Mouse (Mus musculus) stomach, embryonic 16.5 days (tissue): ENCODE data around the gene Vdac1. TPM values are rescaled to one million over a fixed set of nuclear protein-coding genes. Genes with fewer than 3 reads are reported as not detected.
"Not testable (repeated sequence)": the region's sequence is repeated elsewhere in the genome, so short reads cannot be mapped to it uniquely, and the experiment has no call there.

ENCODE experiments used
- ATAC-seq: fragments of 200-750 bp; cut with Nextera tagmentation; 2 replicates; pipeline ENCODE4 v1.8.0; 2017; ENCODE audit warnings: moderate number of reproducible peaks, moderate TSS enrichment; ENCODE audit not compliant: insufficient read depth, low FRiP score
- H3K27ac ChIP-seq: fragments of 300-500 bp; sonication (generic); 2 replicates; pipeline ENCODE4 v1.5.1; 2014; ENCODE audit warnings: low read length
- H3K27me3 ChIP-seq: fragments of 300-500 bp; sonication (generic); 2 replicates; pipeline ENCODE4 v1.6.1; 2014; ENCODE audit warnings: low read length, control low read depth, mixed read lengths; ENCODE audit not compliant: control insufficient read depth, insufficient read depth
- H3K36me3 ChIP-seq: fragments of 300-500 bp; sonication (generic); 2 replicates; pipeline ENCODE4 v1.6.1; 2014; ENCODE audit warnings: low read length; ENCODE audit not compliant: control insufficient read depth, insufficient read depth
- H3K4me1 ChIP-seq: fragments of 300-500 bp; sonication (generic); 2 replicates; pipeline ENCODE4 v1.6.1; 2014; ENCODE audit warnings: low read length, control low read depth, mixed read lengths; ENCODE audit not compliant: control insufficient read depth, insufficient read depth
- H3K4me2 ChIP-seq: fragments of 300-500 bp; sonication (generic); 2 replicates; pipeline ENCODE4 v1.6.1; 2014; ENCODE audit warnings: low read depth, low read length, mixed read lengths
- H3K4me3 ChIP-seq: fragments of 300-500 bp; sonication (generic); replicated peaks from 2 replicates; pipeline ENCODE4 v1.5.1; 2014; ENCODE audit warnings: mild to moderate bottlenecking, low read length
- H3K9ac ChIP-seq: fragments of 300-500 bp; sonication (generic); 2 replicates; pipeline ENCODE4 v1.6.1; 2014; ENCODE audit warnings: low read length
- H3K9me3 ChIP-seq: fragments of 300-500 bp; sonication (generic); replicated peaks from 2 replicates; pipeline ENCODE4 v1.6.1; 2016; ENCODE audit warnings: low read length, control low read depth; ENCODE audit not compliant: control insufficient read depth
- WGBS: fragments of 180-500 bp; shearing (Covaris S2); extraction: QIAGEN DNeasy Blood & Tissue Kit; methylation state at CpG from one replicate; pipeline ENCODE4 v1.1.7; 2014; 5-methylcytosine and 5-hydroxymethylcytosine counted together
- polyA plus RNA-seq: library from polyadenylated mRNA; unstranded; fragments of >200 nt; fragmentation: Nextera tagmentation; extraction: Ambion mirVana; gene quantifications from 2 replicates; pipeline ENCODE4 v1.2.1, GENCODE M21; 2015

The Vdac1 gene
- polyA plus RNA-seq, 1 experiment from 2014 or later: 280 TPM

GRCm38 (mm10) chr11:52377579-52377978, 16.9 kb downstream of the Vdac1 start:
- Histone ChIP-seq H3K4me2 (no peak overlapping the region), H3K36me3 (peaks cover 27% of the 10 kb centered on the region), H3K4me3 (no peak overlapping the region), H3K9me3 (no peaks in the 10 kb centered on the region), H3K27me3 (no peaks in the 10 kb centered on the region), H3K27ac (no peak overlapping the region), H3K4me1 (no peaks in the 10 kb centered on the region), H3K9ac (no peak overlapping the region)
- WGBS: 85% methylated on average over 4 of the region's 4 CpGs
- ATAC-seq: no peak

- Histone ChIP-seq H3K4me2 (no peak overlapping the region), H3K36me3 (peaks cover 33% of the 10 kb centered on the region), H3K27ac (no peak overlapping the region), H3K27me3 (no peaks in the 10 kb centered on the region), H3K4me1 (no peaks in the 10 kb centered on the region), H3K4me3 (no peak overlapping the region), H3K9ac (no peak overlapping the region), H3K9me3 (no peaks in the 10 kb centered on the region)
- no peak for ATAC-seq
- 90% methylated on average over 3 of the region's 3 CpGs for WGBS
These were observed 18.6 kb downstream of the Vdac1 start for GRCm38 (mm10) chr11:52379241-52379640.

GRCm38 (mm10) chr11:52383741-52384140, 23.1 kb downstream of the Vdac1 start:
- 92% methylated on average over 14 of the region's 14 CpGs for WGBS
- peaks cover 35% of the 10 kb centered on the region for H3K36me3 ChIP-seq
- no peaks in the 10 kb centered on the region for H3K4me1 ChIP-seq
- no peak overlapping the region for H3K27ac ChIP-seq
- H3K9ac ChIP-seq: no peak overlapping the region
- ATAC-seq: no peak
- H3K4me3 ChIP-seq: no peak overlapping the region
- H3K27me3 ChIP-seq: no peaks in the 10 kb centered on the region
- H3K4me2 ChIP-seq: no peak overlapping the region
- H3K9me3 ChIP-seq: no peaks in the 10 kb centered on the region

DNA sequence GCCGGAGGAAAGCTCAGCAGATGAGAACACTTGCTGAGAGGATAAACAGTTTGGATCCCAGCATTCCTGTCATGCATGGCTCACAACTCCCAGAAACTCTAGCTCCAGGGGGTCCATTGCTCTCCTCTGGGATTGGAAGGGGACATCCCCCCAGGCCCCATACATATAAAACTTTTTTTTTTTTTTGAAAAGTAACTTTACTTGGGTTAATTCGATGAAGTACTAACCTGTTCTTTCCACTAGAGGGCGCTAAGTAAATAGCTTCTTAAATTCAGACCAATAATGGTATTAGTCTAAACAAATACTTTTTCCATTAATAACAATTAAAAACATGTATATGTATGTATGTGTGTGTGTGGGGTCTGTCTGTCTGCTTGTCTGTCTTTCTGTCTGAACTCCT, 24.0 kb downstream of the Vdac1 start:
- no peak overlapping the region for H3K4me3 ChIP-seq
- ATAC-seq: no peak
- H3K27ac ChIP-seq: no peak overlapping the region
- H3K27me3 ChIP-seq: no peaks in the 10 kb centered on the region
- H3K36me3 ChIP-seq: peaks cover 34% of the 10 kb centered on the region
- H3K4me2 ChIP-seq: no peak overlapping the region
- no peaks in the 10 kb centered on the region for H3K9me3 ChIP-seq
- WGBS: 47% methylated on average over 3 of the region's 3 CpGs
- H3K4me1 ChIP-seq: no peaks in the 10 kb centered on the region
- no peak overlapping the region for H3K9ac ChIP-seq

GRCm38 (mm10) chr11:52386892-52387291, 26.2 kb downstream of the Vdac1 start:
- Histone ChIP-seq H3K27me3 (no peaks in the 10 kb centered on the region), H3K36me3 (peaks cover 41% of the 10 kb centered on the region), H3K4me3 (no peak overlapping the region), H3K27ac (no peak overlapping the region), H3K4me2 (no peak overlapping the region), H3K9ac (no peak overlapping the region), H3K4me1 (no peaks in the 10 kb centered on the region), H3K9me3 (no peaks in the 10 kb centered on the region)
- 91% methylated on average over 3 of the region's 3 CpGs for WGBS
- ATAC-seq: no peak

- Histone ChIP-seq H3K36me3 (peaks cover 45% of the 10 kb centered on the region), H3K27me3 (no peaks in the 10 kb centered on the region)
- 85% methylated on average over 12 of the region's 12 CpGs for WGBS
These were observed 27.5 kb downstream of the Vdac1 start for GRCm38 (mm10) chr11:52388150-52388549.

GRCm38 (mm10) chr11:52388979-52389378, 28.3 kb downstream of the Vdac1 start:
- H3K27ac ChIP-seq, H3K9ac ChIP-seq, H3K27me3 ChIP-seq, H3K4me1 ChIP-seq, ATAC-seq, H3K9me3 ChIP-seq, H3K4me3 ChIP-seq, H3K4me2 ChIP-seq: not testable (repeated sequence)
- 78% methylated on average over 5 of the region's 5 CpGs for WGBS
- H3K36me3 ChIP-seq: peaks cover 42% of the 10 kb centered on the region

More at GRCm38 (mm10) chr11:52388150-52388549, 27.5 kb downstream of the Vdac1 start:
- ATAC-seq: no peak
- Histone ChIP-seq H3K4me2 (no peak overlapping the region), H3K4me3 (no peak overlapping the region), H3K9me3 (no peaks in the 10 kb centered on the region), H3K4me1 (no peaks in the 10 kb centered on the region), H3K27ac (no peak overlapping the region), H3K9ac (no peak overlapping the region)

DNA sequence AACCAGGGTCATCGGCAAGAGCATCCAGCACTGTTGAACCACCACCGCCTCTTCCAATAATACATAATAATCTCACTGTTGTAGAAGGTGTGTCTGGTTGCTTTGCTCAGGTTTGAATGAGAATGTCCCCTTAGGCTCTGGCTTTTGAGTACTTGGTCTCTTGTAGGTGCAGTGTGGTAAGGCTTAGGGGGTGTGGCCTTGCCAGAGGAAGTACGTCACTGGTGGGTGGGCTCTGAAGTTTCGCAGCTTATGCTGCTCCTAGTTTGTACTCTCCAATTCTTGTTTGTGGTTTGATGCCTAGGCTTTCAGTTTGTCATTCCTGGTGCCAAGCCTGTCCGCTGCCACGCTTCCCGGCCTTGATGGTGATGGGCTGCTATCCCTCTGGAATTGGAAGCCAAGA, 29.3 kb downstream of the Vdac1 start:
- H3K4me2 ChIP-seq: no peak overlapping the region
- H3K9ac ChIP-seq: no peak overlapping the region
- H3K36me3 ChIP-seq: peaks cover 33% of the 10 kb centered on the region
- H3K27ac ChIP-seq: no peak overlapping the region
- no peaks in the 10 kb centered on the region for H3K4me1 ChIP-seq
- 93% methylated on average over 7 of the region's 7 CpGs for WGBS
- H3K27me3 ChIP-seq: no peaks in the 10 kb centered on the region
- no peaks in the 10 kb centered on the region for H3K9me3 ChIP-seq
- no peak for ATAC-seq
- H3K4me3 ChIP-seq: no peak overlapping the region

GRCm38 (mm10) chr11:52394494-52394893, 33.8 kb downstream of the Vdac1 start:
- Histone ChIP-seq H3K9ac (no peak overlapping the region), H3K4me3 (no peak overlapping the region), H3K27ac (no peak overlapping the region), H3K36me3 (peaks cover 11% of the 10 kb centered on the region), H3K4me1 (peaks cover 4% of the 10 kb centered on the region; the same call in 1 of the 2 replicates), H3K4me2 (no peak overlapping the region), H3K9me3 (no peaks in the 10 kb centered on the region), H3K27me3 (no peaks in the 10 kb centered on the region)
- 62% methylated on average over 4 of the region's 4 CpGs for WGBS
- no peak for ATAC-seq

- Histone ChIP-seq H3K36me3 (0 out of 2 replicates have a peak, but pooled peaks cover 4% of the 10 kb centered on the region), H3K9ac (no peak overlapping the region), H3K27ac (no peak overlapping the region), H3K9me3 (no peaks in the 10 kb centered on the region), H3K4me1 (peaks cover 7% of the 10 kb centered on the region; the same call in 1 of the 2 replicates), H3K4me2 (no peak overlapping the region), H3K4me3 (no peak overlapping the region), H3K27me3 (no peaks in the 10 kb centered on the region)
- ATAC-seq: no peak
- 30% methylated on average over 4 of the region's 4 CpGs for WGBS
These were observed 34.7 kb downstream of the Vdac1 start for GRCm38 (mm10) chr11:52395343-52395742.
